Mouse (Mus musculus) frontal cortex, postnatal 25 days (tissue): ENCODE data around the gene Hmga1b.
"Not testable (repeated sequence)": the region's sequence is repeated elsewhere in the genome, so short reads cannot be mapped to it uniquely, and the experiment has no call there.

Source experiments
- DNase-seq, 2 experiments: peaks; one replicate each; pipeline ENCODE4 v3.0.0; 2022; ENCODE audit warnings: low spot score in 2 of 2

The Hmga1b gene

GRCm38 (mm10) chr11:120784064-120784791 lies 21.6 kb downstream of the Hmga1b start, which contains the start of the genes Rfng and Gps1:
TSS of gene Rfng (minus strand) at chr11:120784207.
TSS of gene Gps1 (plus strand) at chr11:120784272.
- peak; percentile 40 to 62 for DNase-seq

GRCm38 (mm10) chr11:120785145-120785544 lies 22.6 kb downstream of the Hmga1b start:
- DNase-seq: no peak

- not testable (repeated sequence) for DNase-seq
These were observed 25.9 kb downstream of the Hmga1b start for GRCm38 (mm10) chr11:120788460-120788859.

- DNase-seq: no peak
These were observed 26.8 kb downstream of the Hmga1b start for GRCm38 (mm10) chr11:120789355-120789754.

- DNase-seq: no peak
These were observed 27.2 kb downstream of the Hmga1b start for GRCm38 (mm10) chr11:120789810-120790209.

- DNase-seq: no peak
These were observed 30.1 kb downstream of the Hmga1b start for GRCm38 (mm10) chr11:120792652-120793051.

GRCm38 (mm10) chr11:120795756-120796613 lies 33.4 kb downstream of the Hmga1b start, which contains the start of gene Dus1l:
TSS of gene Dus1l (minus strand) at chr11:120796403.
- peak; percentile 98 to 99 for DNase-seq

GRCm38 (mm10) chr11:120796614-120796946 lies 34.0 kb downstream of the Hmga1b start:
- DNase-seq: no peak

- DNase-seq: no peak
These were observed 35.6 kb downstream of the Hmga1b start for GRCm38 (mm10) chr11:120798244-120798643.

GRCm38 (mm10) chr11:120799316-120799890 lies 36.8 kb downstream of the Hmga1b start:
- no peak for DNase-seq

GRCm38 (mm10) chr11:120800061-120800904 lies 37.7 kb downstream of the Hmga1b start:
- peak; percentile 66 to 84 for DNase-seq

GRCm38 (mm10) chr11:120804274-120804673 lies 41.7 kb downstream of the Hmga1b start:
- no peak for DNase-seq

- DNase-seq: no peak
These were observed 42.2 kb downstream of the Hmga1b start for GRCm38 (mm10) chr11:120804769-120805168.

- DNase-seq: no peak
These were observed 43.0 kb downstream of the Hmga1b start for GRCm38 (mm10) chr11:120805375-120806298.

- DNase-seq: no peak
These were observed 45.4 kb downstream of the Hmga1b start for GRCm38 (mm10) chr11:120808010-120808409.

GRCm38 (mm10) chr11:120812068-120812467 lies 49.5 kb downstream of the Hmga1b start:
- no peak for DNase-seq
